Mouse (Mus musculus) spleen, postnatal 36 days (tissue): ENCODE results near the gene Adk.

ENCODE experiments used
- DNase-seq, 2 experiments: peaks; one replicate each; pipeline ENCODE4 v3.0.0; 2022; ENCODE audit warnings: low spot score in 2 of 2, mixed read lengths in 1 of 2

Gene Adk

DNA sequence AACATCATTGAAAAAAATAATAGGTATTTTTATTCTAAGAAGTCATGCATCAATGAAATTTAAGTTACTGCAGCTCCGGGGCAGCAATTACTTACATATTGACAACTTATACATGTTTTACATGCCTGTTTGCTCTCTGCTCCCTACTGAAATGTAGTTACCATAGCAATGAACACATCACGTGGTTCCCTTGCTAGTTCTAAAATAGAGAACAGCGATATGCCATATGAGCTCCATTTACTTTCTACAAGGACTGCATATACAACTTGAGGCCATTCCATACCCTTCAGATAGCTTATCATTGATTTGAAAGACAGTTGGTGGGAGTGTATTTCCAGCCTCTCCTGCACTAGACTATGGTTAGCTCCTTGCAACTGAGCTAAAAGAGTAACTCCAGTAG lies 290.6 kb downstream of the Adk start:
- DNase-seq: no peak

GRCm38 (mm10) chr14:21344896-21345295 lies 292.5 kb downstream of the Adk start:
- no peak for DNase-seq

DNA sequence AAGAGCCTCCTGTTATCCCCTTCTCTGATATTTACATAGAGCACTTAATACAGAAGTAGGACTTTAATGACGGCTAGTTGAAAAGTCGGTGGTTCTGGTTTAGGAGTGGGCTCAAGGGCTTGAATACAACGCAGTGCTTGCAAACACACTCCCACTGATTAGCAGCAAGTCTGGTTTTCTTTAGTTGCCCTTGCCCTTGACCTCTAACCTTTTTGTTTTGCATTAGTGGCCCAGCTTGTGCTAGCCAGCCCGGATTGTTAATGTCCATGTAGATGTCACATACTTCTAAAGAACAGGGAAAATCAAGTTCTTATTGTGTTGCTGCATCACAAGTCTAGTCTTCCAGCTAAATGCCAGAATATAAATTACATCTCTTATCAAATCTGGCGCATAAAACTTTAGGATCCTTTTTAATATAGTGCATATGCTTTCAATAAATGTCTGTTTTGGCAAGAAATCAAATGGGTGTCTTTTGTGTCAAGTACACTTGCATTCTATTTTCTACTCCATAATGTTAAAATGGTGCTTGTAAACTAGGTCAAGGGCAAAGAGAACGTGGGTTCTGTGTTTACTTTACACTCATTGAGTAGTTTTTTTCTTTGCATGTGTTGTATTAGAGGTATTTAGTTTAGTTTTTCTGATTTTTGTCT lies 296.4 kb downstream of the Adk start:
- DNase-seq: no peak

GRCm38 (mm10) chr14:21351646-21352045 lies 299.3 kb downstream of the Adk start:
- no peak for DNase-seq

DNA sequence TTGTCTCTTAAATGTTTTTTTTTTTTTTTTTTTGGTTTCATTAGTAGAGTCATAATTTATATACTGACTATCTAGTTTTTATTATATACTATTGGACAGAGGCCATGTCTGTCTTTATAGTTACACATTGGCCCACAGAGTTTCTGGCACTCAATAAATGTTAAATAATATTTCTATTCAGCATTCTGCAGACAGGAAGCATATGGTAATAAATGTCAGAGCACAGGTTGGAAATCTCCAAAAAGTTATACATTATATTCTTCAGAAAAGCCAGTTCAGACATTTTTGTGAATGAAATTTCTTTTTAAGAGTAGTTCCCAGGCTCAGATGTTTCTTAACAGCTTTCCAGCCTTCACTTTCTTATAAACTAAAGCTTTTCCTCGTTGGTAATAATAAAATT lies 303.9 kb downstream of the Adk start:
- no peak for DNase-seq

DNA sequence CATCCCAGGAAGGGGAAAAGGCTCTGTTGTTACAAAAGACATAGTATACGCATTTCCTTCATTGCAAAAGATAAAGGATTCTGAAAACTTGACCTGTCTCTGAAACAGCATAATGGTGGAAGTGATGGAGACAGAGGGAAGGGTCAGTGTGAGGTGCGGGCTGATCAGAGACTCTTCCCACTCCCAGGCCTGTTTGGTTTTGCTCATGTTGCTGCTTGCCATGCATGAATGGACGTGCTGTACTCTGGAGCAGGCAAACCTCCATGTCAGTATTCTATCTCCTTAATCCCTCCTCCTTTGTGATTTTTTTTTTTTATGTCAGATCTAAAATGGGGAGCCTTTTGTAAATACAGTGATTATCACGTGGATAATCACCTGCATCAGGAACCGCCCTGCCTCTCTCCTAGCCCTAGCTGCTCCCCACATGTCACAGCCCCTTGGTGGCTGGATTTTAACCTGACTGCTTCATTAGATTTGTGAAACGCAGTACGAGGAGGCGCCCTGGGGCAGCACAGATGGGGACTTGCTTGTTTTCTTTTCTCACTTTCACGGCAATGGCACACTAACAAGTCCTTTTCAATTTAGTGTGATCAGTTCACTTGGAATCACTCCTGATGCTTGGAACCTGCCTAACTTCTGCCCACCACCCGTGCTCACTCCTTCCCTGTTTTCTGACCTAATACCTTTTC lies 307.0 kb downstream of the Adk start:
- no peak for DNase-seq

DNA sequence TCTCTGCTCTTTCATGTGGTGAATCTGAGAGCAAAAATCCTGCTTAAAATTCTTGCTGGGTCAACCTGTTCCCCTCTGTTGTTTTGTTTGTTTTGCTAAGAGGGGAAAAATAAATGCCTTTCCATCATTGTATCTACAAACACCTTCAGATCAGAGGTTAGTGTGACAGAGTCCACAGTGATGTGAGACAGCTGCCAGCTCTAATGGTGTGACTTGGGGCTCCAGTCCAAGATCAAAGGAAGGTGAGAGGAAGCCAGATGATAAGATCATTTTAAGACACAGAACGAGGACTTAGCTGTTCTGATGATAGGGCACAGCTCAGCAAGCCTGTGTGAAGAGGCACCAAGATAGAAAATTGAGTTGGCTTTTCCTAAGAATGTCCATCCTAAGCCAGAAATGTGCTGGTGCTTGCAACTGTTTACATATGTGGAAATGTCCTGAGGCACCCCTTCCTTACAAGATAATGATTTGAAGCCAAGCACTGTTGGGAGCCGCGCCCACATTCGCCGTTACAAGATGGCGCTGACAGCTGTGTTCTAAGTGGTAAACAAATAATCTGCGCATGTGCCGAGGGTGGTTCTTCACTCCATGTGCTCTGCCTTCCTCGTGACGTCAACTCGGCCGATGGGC lies 307.6 kb downstream of the Adk start:
- no peak for DNase-seq

- DNase-seq: no peak
These were observed 314.7 kb downstream of the Adk start for GRCm38 (mm10) chr14:21367095-21367494.

- DNase-seq: no peak
These were observed 316.2 kb downstream of the Adk start for GRCm38 (mm10) chr14:21368622-21369021.

DNA sequence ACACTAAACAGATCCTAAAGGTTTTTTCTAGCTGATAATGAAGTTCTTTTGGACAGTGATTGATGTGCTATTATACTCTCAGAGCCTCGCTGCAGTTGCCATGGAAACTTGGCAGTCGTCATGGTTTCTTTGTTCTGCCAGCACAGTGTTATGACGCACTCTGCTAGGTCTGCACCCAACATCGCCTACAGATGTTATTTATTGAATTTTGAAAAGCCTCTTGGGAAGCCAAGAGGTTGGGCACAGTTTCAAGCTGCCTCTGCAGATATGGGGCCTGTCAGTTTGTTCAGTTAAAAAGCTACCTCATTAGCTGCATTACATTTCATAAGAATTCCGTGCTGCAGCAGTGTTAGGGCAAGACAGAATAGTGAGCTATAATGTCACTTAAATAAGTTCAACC lies 316.8 kb downstream of the Adk start:
- DNase-seq: peak; percentile 9 to 12

DNA sequence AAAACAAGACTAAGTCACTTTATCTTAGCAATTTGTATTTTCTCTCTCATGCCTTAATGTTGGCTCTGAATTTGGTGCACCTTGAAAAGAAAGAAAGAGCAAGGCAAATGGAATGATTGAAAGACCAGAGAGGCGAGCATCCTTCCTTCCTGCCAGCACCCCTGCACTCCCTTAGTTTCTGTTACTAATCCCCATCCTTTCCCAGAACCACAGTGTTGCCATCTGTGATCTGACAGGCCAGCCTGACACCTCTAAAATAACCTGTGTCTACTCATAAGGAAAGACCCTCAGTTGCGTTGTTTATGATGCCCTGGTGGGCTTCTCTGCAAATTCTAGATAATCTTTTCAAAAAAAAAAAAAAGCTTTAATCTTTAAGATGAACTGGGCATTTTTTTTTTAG lies 319.6 kb downstream of the Adk start:
- DNase-seq: no peak

- DNase-seq: no peak
These were observed 320.3 kb downstream of the Adk start for GRCm38 (mm10) chr14:21372689-21373088.

GRCm38 (mm10) chr14:21383701-21384428 lies 331.5 kb downstream of the Adk start:
- DNase-seq: no peak

- no peak for DNase-seq
These were observed 347.1 kb downstream of the Adk start for GRCm38 (mm10) chr14:21399506-21399905.

DNA sequence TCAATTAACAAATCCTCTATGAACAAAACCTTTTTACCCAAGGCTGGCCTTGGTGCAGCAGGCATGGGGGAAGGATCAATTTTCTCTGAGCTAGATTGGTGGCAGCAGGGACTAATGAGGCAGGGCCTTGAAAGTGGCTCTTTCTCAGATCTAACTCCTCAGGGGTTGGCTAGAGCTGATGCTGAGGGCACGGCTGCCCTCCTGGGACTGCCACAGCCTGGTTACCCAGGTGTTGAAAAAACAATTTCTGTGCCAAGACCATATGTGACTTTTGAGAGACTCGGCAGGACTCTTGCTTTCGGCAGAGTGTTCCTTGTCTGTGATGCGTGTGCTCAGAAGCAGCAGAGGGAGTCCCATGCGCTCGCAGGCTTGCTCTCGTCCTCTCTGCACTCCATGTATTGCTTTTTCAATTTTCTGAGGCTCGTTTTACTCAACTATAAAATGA lies 349.8 kb downstream of the Adk start:
- no peak for DNase-seq

GRCm38 (mm10) chr14:21402621-21403405 lies 350.4 kb downstream of the Adk start:
- DNase-seq: no peak

DNA sequence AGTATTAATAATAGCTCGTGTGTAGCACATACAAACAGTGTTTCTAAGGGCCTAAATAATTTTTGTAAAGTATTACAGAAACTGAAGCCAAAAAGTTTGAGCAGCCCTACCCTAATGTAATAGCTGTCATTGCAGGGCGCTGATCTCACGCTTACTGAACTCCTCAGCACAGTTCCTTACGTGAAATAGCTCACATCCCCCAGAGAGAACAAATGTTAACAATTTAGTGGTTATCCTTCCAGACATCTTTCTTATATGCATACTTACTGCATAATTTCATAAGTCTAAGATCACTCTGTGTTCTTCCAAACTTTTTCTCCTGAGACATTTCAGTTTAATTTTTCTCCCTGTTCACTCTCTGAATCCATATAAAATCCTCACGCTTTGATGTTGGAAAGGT lies 354.6 kb downstream of the Adk start:
- DNase-seq: no peak

DNA sequence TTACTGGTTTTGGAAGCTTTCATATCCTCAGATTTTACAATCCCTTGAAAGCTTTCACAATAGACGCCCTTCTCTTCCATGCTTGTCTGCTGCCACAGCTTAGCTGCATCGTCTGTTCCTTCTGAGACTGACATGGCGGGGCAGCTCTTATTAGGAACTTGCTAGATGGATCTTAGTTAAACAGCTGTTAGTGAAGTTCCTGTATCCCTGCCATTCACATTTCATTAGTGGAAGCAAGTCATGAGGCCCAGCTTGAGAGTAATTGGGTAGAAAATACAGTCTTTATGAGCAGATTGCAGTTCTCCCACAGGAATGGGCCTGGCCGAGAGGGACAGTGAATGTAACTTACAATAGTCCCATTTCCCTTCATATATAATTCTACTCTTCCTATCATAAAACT lies 356.5 kb downstream of the Adk start:
- DNase-seq: no peak

DNA sequence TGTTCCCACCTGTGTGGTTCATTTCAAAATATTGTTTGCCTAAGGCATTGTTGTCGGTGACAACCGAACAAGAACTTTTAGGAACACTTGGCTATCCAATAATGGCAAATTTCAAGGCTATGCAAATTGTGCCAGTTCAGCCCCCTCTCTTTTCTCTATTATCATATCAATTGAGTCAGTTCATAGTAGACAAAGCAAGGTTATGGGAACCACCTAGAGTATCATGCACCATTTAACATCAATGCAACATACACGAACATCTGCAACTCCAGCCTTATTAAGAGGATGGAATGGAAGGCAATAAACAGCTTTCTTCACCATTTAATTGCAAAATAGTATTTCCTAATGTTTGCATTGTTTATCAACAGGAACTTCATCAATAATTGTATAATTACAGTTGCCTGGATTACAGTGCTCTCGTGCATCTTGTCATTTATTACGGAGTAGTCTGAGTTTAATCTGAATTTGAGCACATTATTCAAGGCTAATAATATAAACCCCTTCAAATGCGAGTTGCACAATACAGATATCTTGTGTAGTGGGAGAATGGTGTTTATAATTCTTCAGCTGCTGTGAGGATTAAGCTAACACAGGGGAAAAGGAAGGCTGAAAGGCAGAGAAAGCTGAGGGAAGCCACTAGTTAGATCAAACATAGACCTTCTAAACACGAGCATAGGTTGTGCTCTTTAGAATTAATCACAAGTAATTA lies 358.5 kb downstream of the Adk start:
- DNase-seq: no peak

DNA sequence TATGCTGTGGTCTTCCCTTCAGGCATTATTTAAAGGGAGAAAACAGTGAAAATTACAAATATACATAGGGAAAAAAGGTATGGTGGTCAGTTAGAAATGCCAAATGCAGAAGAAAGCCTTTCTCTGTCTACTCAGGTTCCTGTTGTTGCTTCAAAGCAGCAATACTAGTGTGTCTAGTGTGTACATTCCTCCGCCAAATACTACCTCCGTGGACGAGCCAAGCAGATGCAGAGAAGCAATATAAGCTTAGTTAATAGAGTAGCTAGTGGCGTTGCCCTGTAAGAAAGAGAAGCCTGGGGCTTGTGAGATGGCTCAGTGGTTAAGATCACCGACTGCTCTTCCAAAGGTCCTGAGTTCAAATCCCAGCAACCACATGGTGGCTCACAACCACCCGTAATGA lies 359.1 kb downstream of the Adk start:
- DNase-seq: no peak

- DNase-seq: no peak
These were observed 366.0 kb downstream of the Adk start for GRCm38 (mm10) chr14:21418332-21418731.
